Mouse (Mus musculus): Measurements from ENCODE around the gene Rab3il1. TPM values are rescaled to one million over a fixed set of nuclear protein-coding genes. Genes with fewer than 3 reads are reported as not detected.

Rab3il1 gene
- total and polyA plus RNA-seq, 3 experiments, result 0.04 TPM; not detected in 2

- in situ Hi-C loops (cut with MboI; ENCODE audit: low pct_ligation_motif_present, low pct_unique_long_range_greater_than_20kb, low sequenced_read_pairs), result loop anchor here (5.0 kb wide), 1 partner anchor 55 kb away; no protein-coding TSS in a partner anchor
- TF ChIP-seq MAX (IDR thresholded peaks at IDR 0.05; ENCODE audit: low read length) (peak; percentile 49; the same call in 1 of the 2 replicates), TBP (conservative IDR thresholded peaks at IDR 0.05; ENCODE audit: low read depth, low read length) (peak; percentile 95), ZNF384 (IDR thresholded peaks at IDR 0.05; ENCODE audit: low read depth, low read length) (no peak), RCOR1 (conservative IDR thresholded peaks at IDR 0.05; ENCODE audit: low read depth, low read length) (no peak), MAFK (IDR thresholded peaks at IDR 0.05; ENCODE audit: insufficient replicate concordance, low read length) (no peak), CTCF (conservative IDR thresholded peaks at IDR 0.05 in 1 of 2, IDR thresholded peaks at IDR 0.05 in 1 of 2; ENCODE audit: low read depth in 2 of 2, low read length in 2 of 2) (no peak), MEF2A (IDR thresholded peaks at IDR 0.05; ENCODE audit: borderline replicate concordance, low read depth, low read length) (peak; percentile 31; the same call in 1 of the 2 replicates), CHD1 (IDR thresholded peaks at IDR 0.05; ENCODE audit: low read depth, low read length) (peak; percentile 32; the same call in 1 of the 2 replicates), EP300 (IDR thresholded peaks at IDR 0.05; ENCODE audit: low read length) (no peak), SMC3 (IDR thresholded peaks at IDR 0.05; ENCODE audit: low read depth, low read length) (no peak), GABPA (IDR thresholded peaks at IDR 0.05; ENCODE audit: insufficient replicate concordance, low read depth, low read length) (no peak), E2F4 (IDR thresholded peaks at IDR 0.05; ENCODE audit: insufficient replicate concordance, low read depth, low read length) (no peak), RAD21 (IDR thresholded peaks at IDR 0.05; ENCODE audit: low read depth, low read length) (no peak), MAZ (IDR thresholded peaks at IDR 0.05; ENCODE audit: low read depth, low read length) (peak; percentile 84), JUN (IDR thresholded peaks at IDR 0.05; ENCODE audit: insufficient read depth, low read depth, low read length) (no peak), HCFC1 (IDR thresholded peaks at IDR 0.05; ENCODE audit: low read depth, low read length) (peak; percentile 54; the same call in 1 of the 2 replicates), USF1 (IDR thresholded peaks at IDR 0.05; ENCODE audit: low read depth, low read length) (no peak), USF2 (conservative IDR thresholded peaks at IDR 0.05; ENCODE audit: low read depth, low read length) (no peak), BHLHE40 (IDR thresholded peaks at IDR 0.05; ENCODE audit: low read depth, low read length) (no peak), KAT2A (IDR thresholded peaks at IDR 0.05; ENCODE audit: insufficient replicate concordance, low read length) (no peak), ZC3H11A (IDR thresholded peaks at IDR 0.05; ENCODE audit: low read depth, low read length) (no peak), SIN3A (IDR thresholded peaks at IDR 0.05; ENCODE audit: low read length) (peak; percentile 70), JUND (conservative IDR thresholded peaks at IDR 0.05; ENCODE audit: low read depth, low read length) (no peak), ETS1 (conservative IDR thresholded peaks at IDR 0.05; ENCODE audit: low read depth, low read length) (no peak; the same call in 1 of the 2 replicates), NELFE (IDR thresholded peaks at IDR 0.05; ENCODE audit: low read depth, low read length) (peak; percentile 99), MYC (IDR thresholded peaks at IDR 0.05; ENCODE audit: low read depth, low read length) (0 out of 2 replicates have a peak, but pooled peaks have one; percentile 58), ZMIZ1 (IDR thresholded peaks at IDR 0.05; ENCODE audit: low read depth, low read length) (peak; percentile 99), NRF1 (IDR thresholded peaks at IDR 0.05; ENCODE audit: low read depth, low read length) (peak; percentile 62), UBTF (IDR thresholded peaks at IDR 0.05; ENCODE audit: low read depth, low read length) (no peak; the same call in 1 of the 2 replicates), ELF1 (IDR thresholded peaks at IDR 0.05; ENCODE audit: low read depth, low read length) (peak; percentile 74), CHD2 (IDR thresholded peaks at IDR 0.05; ENCODE audit: low read length) (peak; percentile 31; the same call in 1 of the 2 replicates), MXI1 (IDR thresholded peaks at IDR 0.05; ENCODE audit: low read depth, low read length) (peak; percentile 82), IRF4 (IDR thresholded peaks at IDR 0.05; ENCODE audit: low read depth, low read length) (peak; percentile 8; the same call in 1 of the 2 replicates), TCF12 (IDR thresholded peaks at IDR 0.05; ENCODE audit: low read depth, low read length) (peak; percentile 86), POLR2AphosphoS2 (IDR thresholded peaks at IDR 0.05; ENCODE audit: low read depth, low read length) (peak; percentile 97), PAX5 (IDR thresholded peaks at IDR 0.05; ENCODE audit: low read length) (no peak), POLR2A (IDR thresholded peaks at IDR 0.05; ENCODE audit: low read depth, low read length) (peak; percentile 99), ZKSCAN1 (IDR thresholded peaks at IDR 0.05; ENCODE audit: borderline replicate concordance, low read depth, low read length) (no peak)
- peaks cover 18% of the 10 kb centered on the region for H3K79me2 ChIP-seq (replicated peaks; ENCODE audit: control insufficient read depth, extremely low read depth, insufficient read depth, poor library complexity, severe bottlenecking)
- peaks cover 23 to 37% of the 10 kb centered on the region in 2 experiments for H3K36me3 ChIP-seq (replicated peaks in 1 of 2; ENCODE audit: control insufficient read depth in 1 of 2, insufficient read depth in 1 of 2, low read length in 1 of 2)
- peak overlapping the region; percentile 63 for H3K4me2 ChIP-seq (ENCODE audit: insufficient read depth, low read depth, poor library complexity, severe bottlenecking)
- no peaks in the 10 kb centered on the region for H3K27me3 ChIP-seq (replicated peaks)
- peak overlapping the region; percentile 70 to 99 (median 93) for H3K4me3 ChIP-seq (replicated peaks in 1 of 3; ENCODE audit: low read depth in 2 of 3, low read length in 2 of 3, poor library complexity in 1 of 3)
- H3K9ac ChIP-seq (ENCODE audit: insufficient read depth, low read depth), result peak overlapping the region; percentile 95
- H3K9me3 ChIP-seq (replicated peaks; ENCODE audit: low read length), result no peaks in the 10 kb centered on the region
- H3K4me1 ChIP-seq (ENCODE audit: control insufficient read depth in 1 of 2, insufficient read depth in 2 of 2), result peaks cover 26 to 67% of the 10 kb centered on the region in 2 experiments
- dilution Hi-C loops (cut with MboI; ENCODE audit: extremely low pct_ligation_motif_present, extremely low pct_unique_long_range_greater_than_20kb, low sequenced_read_pairs), result no loop called here
- H3K27ac ChIP-seq (ENCODE audit: insufficient read depth, low read depth), result peak overlapping the region; percentile 94
- peak; percentile 96 for DNase-seq (ENCODE audit: extremely low read depth)
Observed at GRCm38 (mm10) chr19:9982151-9982851, 19.2 kb upstream of the Rab3il1 start.
